Mouse (Mus musculus) liver, adult 2 months (tissue): Measurements from ENCODE around the gene Gm45521.
A peak's percentile ranks its signal among the peaks of the same experiment; 100 is the strongest.

Source experiments
- CTCF ChIP-seq: fragments of 200-500 bp; IDR thresholded peaks from 2 replicates; pipeline ENCODE4 v1.5.1; 2011; ENCODE audit warnings: low read depth, low read length, control low read depth
- POLR2A ChIP-seq: fragments of 200-500 bp; IDR thresholded peaks from 2 replicates; pipeline ENCODE4 v1.6.1; 2011; ENCODE audit warnings: low read length, control low read depth; ENCODE audit not compliant: insufficient read depth; ENCODE audit errors: extremely low read depth

DNA sequence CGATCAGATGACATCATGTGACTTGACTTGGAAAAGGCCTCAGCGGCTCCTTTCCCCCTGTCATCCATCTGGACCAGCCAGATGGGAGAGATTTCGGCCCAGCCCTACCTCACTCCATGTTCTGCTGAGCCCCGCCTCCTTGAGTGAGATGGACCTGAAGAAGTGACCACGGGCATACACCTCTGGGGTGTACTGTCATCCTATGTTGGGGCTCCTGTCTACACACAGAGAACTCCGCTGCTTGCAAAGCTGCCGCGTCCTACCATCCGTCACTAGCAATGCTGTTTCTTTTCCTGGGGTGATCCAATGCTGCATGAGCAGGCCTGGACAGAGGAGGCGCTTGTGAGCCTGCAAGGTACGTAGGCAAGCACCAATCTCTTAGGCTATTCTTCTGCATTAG lies 3.5 kb downstream of the Gm45521 start:
- TF ChIP-seq POLR2A (no peak), CTCF (peak; percentile 43)
